Mouse (Mus musculus) heart, postnatal 0 days (tissue): ENCODE measurements around the gene Plxnb2. TPM values are rescaled to one million over a fixed set of nuclear protein-coding genes. Genes with fewer than 3 reads are reported as not detected.
A peak's percentile ranks its signal among the peaks of the same experiment; 100 is the strongest.

Source experiments
- ATAC-seq: fragments of 200-750 bp; cut with Nextera tagmentation; 2 replicates; pipeline ENCODE4 v1.8.0; 2017; ENCODE audit warnings: low read depth, moderate number of reproducible peaks, moderate library complexity; ENCODE audit not compliant: insufficient read depth
- DNase-seq: peaks from one replicate; pipeline ENCODE4 v3.0.0-alpha.2; 2016; ENCODE audit warnings: low spot score
- H3K27ac ChIP-seq: fragments of 300-500 bp; sonication (generic); 2 replicates; pipeline ENCODE4 v1.5.1; 2014; ENCODE audit warnings: low read depth, mild to moderate bottlenecking
- H3K27me3 ChIP-seq: fragments of 300-500 bp; sonication (generic); 2 replicates; pipeline ENCODE4 v1.6.1; 2014; ENCODE audit warnings: low read length, mixed read lengths; ENCODE audit not compliant: control insufficient read depth, insufficient read depth
- H3K36me3 ChIP-seq: fragments of 300-500 bp; sonication (generic); replicated peaks from 2 replicates; pipeline ENCODE4 v1.6.1; 2014; ENCODE audit warnings: low read length, mixed read lengths; ENCODE audit not compliant: control insufficient read depth, insufficient read depth
- H3K4me1 ChIP-seq: fragments of 300-500 bp; sonication (generic); 2 replicates; pipeline ENCODE4 v1.6.1; 2014; ENCODE audit warnings: antibody characterized with exemption; ENCODE audit not compliant: control insufficient read depth, insufficient read depth
- H3K4me2 ChIP-seq: fragments of 300-500 bp; sonication (generic); 2 replicates; pipeline ENCODE4 v1.6.1; 2014; ENCODE audit warnings: low read depth, mild to moderate bottlenecking, low read length, moderate library complexity
- H3K4me3 ChIP-seq: fragments of 300-500 bp; sonication (generic); 2 replicates; pipeline ENCODE4 v1.5.1; 2014; ENCODE audit warnings: low read depth, low read length
- H3K9ac ChIP-seq: fragments of 300-500 bp; sonication (generic); replicated peaks from 2 replicates; pipeline ENCODE4 v1.6.1; 2014; ENCODE audit warnings: low read depth, low read length, mixed read lengths
- H3K9me3 ChIP-seq: fragments of 300-500 bp; sonication (generic); replicated peaks from 2 replicates; pipeline ENCODE4 v1.6.1; 2016; ENCODE audit warnings: low read length; ENCODE audit not compliant: control insufficient read depth
- CTCF ChIP-seq: IDR thresholded peaks from 2 replicates; pipeline ENCODE4 v1.5.1; 2016; ENCODE audit warnings: antibody characterized with exemption, control low read depth, low read depth
- EP300 ChIP-seq: IDR thresholded peaks from 2 replicates; pipeline ENCODE4 v1.6.1; 2016; ENCODE audit warnings: antibody characterized with exemption, low read depth
- WGBS: fragments of 180-500 bp; shearing (Covaris S2); extraction: QIAGEN DNeasy Blood & Tissue Kit; methylation state at CpG from one replicate; pipeline ENCODE4 v1.1.7; 2014; 5-methylcytosine and 5-hydroxymethylcytosine counted together
- polyA plus RNA-seq: library from polyadenylated mRNA; unstranded; fragments of >200 nt; fragmentation: Nextera tagmentation; extraction: Ambion mirVana; gene quantifications from 2 replicates; pipeline ENCODE4 v1.2.1, GENCODE M21; 2015
- total RNA-seq: library from RNA; depleted of rRNA; stranded (reverse); fragments of >200 nt; gene quantifications from 2 replicates; pipeline ENCODE4 v1.2.3, GENCODE M21; 2014; ENCODE audit warnings: low replicate concordance

Gene Plxnb2
- total and polyA plus RNA-seq, 2 experiments from 2014 or later: 54.5 to 153 TPM

DNA sequence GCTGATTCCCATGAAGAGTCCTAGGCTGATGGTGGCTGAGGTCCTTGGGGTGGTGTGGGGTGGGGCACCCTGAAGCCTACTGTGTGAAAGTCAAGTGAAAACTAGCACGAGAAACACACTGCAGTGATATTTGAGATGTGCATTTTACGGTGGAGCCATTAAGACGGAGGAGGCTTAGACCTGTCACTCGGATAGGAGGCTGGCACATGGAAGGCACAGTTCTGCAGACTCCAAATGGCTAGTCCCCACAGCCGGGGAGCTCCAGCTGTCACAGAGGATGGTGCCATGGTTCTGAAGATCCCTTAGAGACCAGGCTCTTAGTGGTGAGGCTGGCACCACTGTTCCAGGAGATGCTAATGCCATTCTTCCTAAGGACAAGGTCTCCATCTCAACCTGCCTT is 2.3 kb upstream of the Plxnb2 start:
- ATAC-seq: no peak
- no peak overlapping the region for H3K4me2 ChIP-seq
- TF ChIP-seq EP300: no peak
- TF ChIP-seq CTCF: no peak
- 62% methylated on average over 5 of the region's 5 CpGs for WGBS
- H3K27ac ChIP-seq: peak overlapping the region; percentile 96
- DNase-seq: no peak
- peaks cover 34% of the 10 kb centered on the region for H3K4me1 ChIP-seq
- no peak overlapping the region for H3K4me3 ChIP-seq
- H3K9me3 ChIP-seq: no peaks in the 10 kb centered on the region
- H3K9ac ChIP-seq: no peak overlapping the region
- H3K27me3 ChIP-seq: no peaks in the 10 kb centered on the region
- H3K36me3 ChIP-seq: 0 out of 2 replicates have a peak, but pooled peaks cover 9% of the 10 kb centered on the region

- ATAC-seq (peak; percentile 16), DNase-seq (peak; percentile 89)
- Histone ChIP-seq H3K36me3 (0 out of 2 replicates have a peak, but pooled peaks cover 9% of the 10 kb centered on the region), H3K9me3 (no peaks in the 10 kb centered on the region), H3K27me3 (no peaks in the 10 kb centered on the region), H3K4me2 (no peak overlapping the region), H3K9ac (no peak overlapping the region), H3K27ac (peak overlapping the region; percentile 96), H3K4me3 (no peak overlapping the region), H3K4me1 (peaks cover 39% of the 10 kb centered on the region)
- 24% methylated on average over 6 of the region's 6 CpGs for WGBS
- TF ChIP-seq CTCF (peak; percentile 58), EP300 (no peak)
Measured at GRCm38 (mm10) chr15:89182328-89182741, 1.7 kb upstream of the Plxnb2 start.

- H3K4me1 ChIP-seq: peaks cover 45% of the 10 kb centered on the region
- 54% methylated on average over 10 of the region's 10 CpGs for WGBS
Measured at GRCm38 (mm10) chr15:89181561-89182270, 1.1 kb upstream of the Plxnb2 start.

DNA sequence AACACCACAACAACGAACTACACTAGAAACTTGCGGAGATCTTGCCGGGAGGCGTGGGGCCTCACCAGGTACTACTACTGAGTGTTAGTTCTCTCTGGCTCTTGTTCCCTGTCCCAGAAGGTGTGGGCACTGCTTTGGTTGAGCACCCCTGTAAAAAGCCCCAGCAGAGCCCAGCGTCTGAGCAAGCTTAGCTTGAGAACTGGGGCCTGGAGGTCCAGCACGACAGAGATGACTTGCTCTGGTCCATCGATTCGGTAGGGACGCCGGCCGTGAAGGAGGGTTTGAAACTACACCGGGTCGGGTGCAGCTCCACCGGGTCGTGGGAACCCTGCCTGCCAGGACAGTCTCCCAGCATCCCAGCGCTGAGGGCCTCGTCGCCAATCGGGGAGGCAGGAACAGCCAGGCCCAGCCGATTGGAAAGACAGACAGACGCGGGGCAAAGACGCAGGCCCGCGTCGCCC is 477 bp downstream of the Plxnb2 start:
- H3K4me1 ChIP-seq: peaks cover 61% of the 10 kb centered on the region
- no peak for ATAC-seq
- peak overlapping the region; percentile 96 for H3K27ac ChIP-seq
- H3K27me3 ChIP-seq: no peaks in the 10 kb centered on the region
- H3K4me3 ChIP-seq: peak overlapping the region; percentile 83
- no peak for DNase-seq
- 1% methylated on average over 26 of the region's 26 CpGs for WGBS
- no peaks in the 10 kb centered on the region for H3K36me3 ChIP-seq
- peak overlapping the region; percentile 87 for H3K9ac ChIP-seq
- TF ChIP-seq CTCF: no peak
- no peak for TF ChIP-seq EP300
- no peaks in the 10 kb centered on the region for H3K9me3 ChIP-seq
- H3K4me2 ChIP-seq: peak overlapping the region; percentile 92

More at GRCm38 (mm10) chr15:89181561-89182270, 1.1 kb upstream of the Plxnb2 start:
- no peaks in the 10 kb centered on the region for H3K9me3 ChIP-seq
- peak; percentile 21; the same call in 1 of the 2 replicates for TF ChIP-seq CTCF
- no peak for TF ChIP-seq EP300
- H3K4me3 ChIP-seq: no peak overlapping the region
- H3K4me2 ChIP-seq: peak overlapping the region; percentile 92
- no peak overlapping the region; the same call in 1 of the 2 replicates for H3K9ac ChIP-seq
- DNase-seq (no peak), ATAC-seq (no peak)
- no peaks in the 10 kb centered on the region for H3K27me3 ChIP-seq
- peak overlapping the region; percentile 96 for H3K27ac ChIP-seq
- H3K36me3 ChIP-seq: 0 out of 2 replicates have a peak, but pooled peaks cover 3% of the 10 kb centered on the region

GRCm38 (mm10) chr15:89179630-89179964 is 991 bp downstream of the Plxnb2 start:
- Histone ChIP-seq H3K4me2 (peak overlapping the region; percentile 92), H3K27me3 (no peaks in the 10 kb centered on the region), H3K9me3 (no peaks in the 10 kb centered on the region), H3K27ac (peak overlapping the region; percentile 96), H3K36me3 (no peaks in the 10 kb centered on the region), H3K4me3 (peak overlapping the region; percentile 83), H3K4me1 (peaks cover 66% of the 10 kb centered on the region), H3K9ac (peak overlapping the region; percentile 87)
- TF ChIP-seq EP300 (no peak), CTCF (no peak)
- 5% methylated on average over 6 of the region's 6 CpGs for WGBS
- ATAC-seq (no peak), DNase-seq (no peak)
